Mouse (Mus musculus) heart, embryonic 12.5 days (tissue): ENCODE measurements around the gene Gm20425. TPM values are rescaled to one million over a fixed set of nuclear protein-coding genes. Genes with fewer than 3 reads are reported as not detected.

Experiments used
- ATAC-seq: fragments of 200-750 bp; cut with Nextera tagmentation; 2 replicates; pipeline ENCODE4 v1.8.0; 2017; ENCODE audit warnings: moderate TSS enrichment, moderate library complexity; ENCODE audit not compliant: insufficient number of reproducible peaks, low FRiP score
- H3K27ac ChIP-seq: fragments of 300-500 bp; sonication (generic); 2 replicates; pipeline ENCODE4 v1.5.1; 2016; ENCODE audit warnings: mild to moderate bottlenecking, moderate library complexity; ENCODE audit not compliant: poor library complexity, severe bottlenecking
- H3K27me3 ChIP-seq: fragments of 300-500 bp; sonication (generic); replicated peaks from 2 replicates; pipeline ENCODE4 v1.6.1; 2016; ENCODE audit warnings: mild to moderate bottlenecking, moderate library complexity
- H3K36me3 ChIP-seq: fragments of 300-500 bp; sonication (generic); 2 replicates; pipeline ENCODE4 v1.6.1; 2016; ENCODE audit warnings: mild to moderate bottlenecking, moderate library complexity
- H3K4me1 ChIP-seq: fragments of 300-500 bp; sonication (generic); replicated peaks from 2 replicates; pipeline ENCODE4 v1.6.1; 2016; ENCODE audit warnings: mild to moderate bottlenecking
- H3K4me2 ChIP-seq: fragments of 300-500 bp; sonication (generic); 2 replicates; pipeline ENCODE4 v1.6.1; 2016; ENCODE audit warnings: mild to moderate bottlenecking, moderate library complexity
- H3K4me3 ChIP-seq: fragments of 300-500 bp; sonication (generic); 2 replicates; pipeline ENCODE4 v1.5.1; 2016; ENCODE audit warnings: mild to moderate bottlenecking
- H3K9ac ChIP-seq: fragments of 300-500 bp; sonication (generic); 2 replicates; pipeline ENCODE4 v1.6.1; 2016; ENCODE audit warnings: mild to moderate bottlenecking, moderate library complexity
- H3K9me3 ChIP-seq: fragments of 300-500 bp; sonication (generic); replicated peaks from 2 replicates; pipeline ENCODE4 v1.6.1; 2016; ENCODE audit warnings: mild to moderate bottlenecking, moderate library complexity
- WGBS: fragments of 180-500 bp; shearing (Covaris S2); methylation state at CpG from one replicate; pipeline ENCODE4 v1.1.7; 2016; 5-methylcytosine and 5-hydroxymethylcytosine counted together
- polyA plus RNA-seq: library from polyadenylated mRNA; unstranded; fragments of >200 nt; fragmentation: Nextera tagmentation; extraction: Ambion mirVana; gene quantifications from 2 replicates; pipeline ENCODE4 v1.2.1, GENCODE M21; 2016

Gene Gm20425
- polyA plus RNA-seq, 1 experiment from 2014 or later = 7.0 TPM

GRCm38 (mm10) chr9:103214281-103214680, 15.8 kb downstream of the Gm20425 start:
- Histone ChIP-seq H3K4me2 (no peak overlapping the region), H3K4me3 (no peak overlapping the region), H3K9ac (no peak overlapping the region), H3K27ac (no peak overlapping the region), H3K9me3 (no peaks in the 10 kb centered on the region), H3K27me3 (0 out of 2 replicates have a peak, but pooled peaks cover under 1% of the 10 kb centered on the region), H3K4me1 (peaks cover 6% of the 10 kb centered on the region), H3K36me3 (no peaks in the 10 kb centered on the region)
- no peak for ATAC-seq
- 71% methylated on average over 6 of the region's 6 CpGs for WGBS

DNA sequence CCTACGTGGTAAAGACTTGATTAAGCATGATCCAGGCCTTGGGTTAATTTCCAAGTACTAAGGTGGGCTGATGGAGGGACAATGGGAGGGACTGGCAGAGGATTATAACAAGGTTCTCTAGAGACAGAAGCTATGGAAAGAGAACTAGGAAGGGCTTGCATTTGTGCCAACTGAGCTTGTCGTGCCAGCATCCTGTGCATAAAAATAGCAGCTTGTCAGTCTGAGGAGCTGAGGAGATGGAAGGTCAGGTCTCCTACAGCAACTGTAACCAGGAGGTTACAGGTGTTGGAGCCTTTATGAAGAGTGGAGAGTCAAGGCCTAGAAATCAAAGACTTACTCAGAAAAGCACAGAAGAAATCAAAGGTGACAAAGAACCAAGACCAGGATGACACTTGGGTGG, 16.5 kb downstream of the Gm20425 start:
- Histone ChIP-seq H3K4me1 (peaks cover 6% of the 10 kb centered on the region), H3K27ac (no peak overlapping the region), H3K4me3 (no peak overlapping the region), H3K9ac (no peak overlapping the region), H3K27me3 (0 out of 2 replicates have a peak, but pooled peaks cover 3% of the 10 kb centered on the region), H3K9me3 (no peaks in the 10 kb centered on the region), H3K36me3 (no peaks in the 10 kb centered on the region), H3K4me2 (no peak overlapping the region)
- no peak for ATAC-seq
- 43% methylated on average over 2 of the region's 2 CpGs for WGBS

DNA sequence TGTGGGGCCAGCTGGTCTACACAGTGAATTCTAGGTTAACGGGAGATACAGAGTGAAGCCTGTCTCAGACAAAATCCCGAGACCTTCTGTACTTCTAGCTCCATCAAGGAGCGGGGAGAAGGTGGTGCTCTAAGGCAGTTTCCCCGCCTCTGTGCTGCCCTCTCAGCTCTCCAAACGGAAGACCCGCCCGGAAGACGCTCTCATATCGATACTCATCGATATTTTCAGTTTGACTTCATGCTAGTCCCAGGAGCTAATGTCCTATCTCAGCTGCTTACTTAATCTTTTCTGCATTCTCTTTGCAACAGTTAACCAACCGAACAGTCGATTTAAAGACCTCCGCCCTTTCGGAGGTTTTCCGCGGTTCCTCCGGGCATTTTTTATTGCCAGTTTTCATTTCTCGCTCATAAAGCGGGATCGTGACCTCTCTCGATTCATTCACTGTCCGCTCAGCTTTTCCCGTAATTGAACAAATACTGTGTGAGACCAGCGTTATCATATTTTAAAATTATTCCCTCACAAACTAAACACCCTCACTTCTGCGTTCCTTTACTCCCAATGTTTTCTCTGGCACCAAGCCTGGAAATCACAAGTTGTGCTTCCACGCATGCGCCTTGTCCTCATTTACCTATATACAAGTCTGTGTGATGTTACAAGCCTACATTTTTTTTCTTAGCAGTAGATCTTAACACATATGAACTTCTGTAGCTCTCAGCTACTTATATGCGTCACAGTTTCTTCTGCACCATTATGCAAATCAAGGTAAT, 17.3 kb downstream of the Gm20425 start:
- WGBS = 59% methylated on average over 28 of the region's 28 CpGs
- peak overlapping the region; percentile 9; the same call in 1 of the 2 replicates for H3K27ac ChIP-seq

GRCm38 (mm10) chr9:103208802-103209423, 21.2 kb downstream of the Gm20425 start:
- 60% methylated on average over 6 of the region's 6 CpGs for WGBS
- 0 out of 2 replicates have a peak, but pooled peaks cover 3% of the 10 kb centered on the region for H3K27me3 ChIP-seq
- H3K9me3 ChIP-seq = no peaks in the 10 kb centered on the region
- no peak overlapping the region for H3K27ac ChIP-seq
- H3K4me2 ChIP-seq = no peak overlapping the region
- H3K4me1 ChIP-seq = peaks cover 5% of the 10 kb centered on the region
- no peaks in the 10 kb centered on the region for H3K36me3 ChIP-seq
- no peak overlapping the region for H3K9ac ChIP-seq
- no peak for ATAC-seq
- no peak overlapping the region for H3K4me3 ChIP-seq

More for the DNA sequence above, 17.3 kb downstream of the Gm20425 start:
- Histone ChIP-seq H3K36me3 (no peaks in the 10 kb centered on the region), H3K4me1 (peaks cover 6% of the 10 kb centered on the region), H3K4me3 (peak overlapping the region; percentile 28), H3K9ac (no peak overlapping the region), H3K9me3 (no peaks in the 10 kb centered on the region), H3K4me2 (peak overlapping the region; percentile 52), H3K27me3 (0 out of 2 replicates have a peak, but pooled peaks cover 3% of the 10 kb centered on the region)
- ATAC-seq = no peak

DNA sequence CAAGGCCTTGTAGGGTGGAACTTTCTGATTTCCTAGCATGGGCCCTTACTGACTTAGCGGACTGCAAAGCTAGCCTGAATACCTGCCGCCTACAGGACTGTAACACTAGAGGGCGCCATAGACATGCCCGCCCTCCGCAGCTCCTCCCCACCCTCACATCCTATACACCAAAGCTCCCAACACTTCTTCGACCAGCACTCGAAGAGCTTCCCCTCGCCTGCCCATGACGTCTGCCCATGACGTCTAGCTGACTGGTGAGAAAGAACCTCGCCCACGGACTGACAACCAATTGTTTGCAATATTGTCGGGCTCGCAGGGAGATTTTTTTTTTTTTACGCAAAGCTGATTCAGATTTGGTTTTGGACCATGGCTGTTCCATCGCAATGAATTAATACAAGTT, 22.3 kb downstream of the Gm20425 start:
- 10% methylated on average over 16 of the region's 16 CpGs for WGBS
- H3K4me3 ChIP-seq = 0 out of 2 replicates have a peak overlapping the region, but pooled peaks have one; percentile 12
- no peaks in the 10 kb centered on the region for H3K36me3 ChIP-seq
- H3K27me3 ChIP-seq = 0 out of 2 replicates have a peak, but pooled peaks cover 3% of the 10 kb centered on the region
- H3K27ac ChIP-seq = no peak overlapping the region
- ATAC-seq = peak; percentile 85
- no peak overlapping the region; the same call in 1 of the 2 replicates for H3K9ac ChIP-seq
- no peaks in the 10 kb centered on the region for H3K4me1 ChIP-seq
- H3K9me3 ChIP-seq = no peaks in the 10 kb centered on the region
- H3K4me2 ChIP-seq = peak overlapping the region; percentile 58

DNA sequence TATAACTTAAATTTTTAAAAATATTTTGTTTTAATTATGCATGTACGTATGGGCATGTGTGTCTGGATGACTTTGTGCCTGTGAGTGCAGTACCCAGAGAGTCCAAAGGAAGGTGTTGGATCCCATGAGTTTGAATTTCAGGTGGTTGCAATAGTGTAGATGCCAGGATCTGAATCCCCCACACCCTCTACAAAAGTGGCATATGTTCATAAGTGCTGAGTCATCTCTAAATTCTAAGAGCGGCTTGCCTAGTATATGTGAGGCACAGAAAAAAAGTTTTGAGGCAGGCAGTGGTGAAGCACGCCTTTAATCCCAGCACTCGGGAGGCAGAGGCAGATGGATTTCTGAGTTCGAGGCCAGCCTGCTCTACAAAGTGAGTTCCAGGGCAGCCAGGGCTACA, 24.3 kb downstream of the Gm20425 start:
- no peak overlapping the region for H3K27ac ChIP-seq
- H3K4me1 ChIP-seq = 0 out of 2 replicates have a peak, but pooled peaks cover 4% of the 10 kb centered on the region
- no peak overlapping the region for H3K9ac ChIP-seq
- WGBS = 83% methylated on average over 5 of the region's 5 CpGs
- H3K9me3 ChIP-seq = no peaks in the 10 kb centered on the region
- no peaks in the 10 kb centered on the region for H3K36me3 ChIP-seq
- no peak for ATAC-seq
- no peak overlapping the region for H3K4me3 ChIP-seq
- no peak overlapping the region for H3K4me2 ChIP-seq
- 0 out of 2 replicates have a peak, but pooled peaks cover 3% of the 10 kb centered on the region for H3K27me3 ChIP-seq

- peak within 1 kb of the TSS; percentile 78 for H3K4me2 ChIP-seq
- H3K27me3 ChIP-seq = no peaks in the 10 kb centered on the region
- peak; percentile 98 for ATAC-seq
- no peaks in the 10 kb centered on the region for H3K9me3 ChIP-seq
- H3K27ac ChIP-seq = peak within 1 kb of the TSS; percentile 79
- peaks cover 27% of the 10 kb centered on the region for H3K36me3 ChIP-seq
- peak within 1 kb of the TSS; percentile 70 for H3K4me3 ChIP-seq
- H3K9ac ChIP-seq = peak within 1 kb of the TSS; percentile 81
- 0 out of 2 replicates have a peak, but pooled peaks cover 4% of the 10 kb centered on the region for H3K4me1 ChIP-seq
- WGBS = under 1% methylated on average over 45 of the region's 45 CpGs
These were observed 28.4 kb downstream of the Gm20425 start, which contains the start of gene Srprb for GRCm38 (mm10) chr9:103201561-103202260. Gene Srprb (minus strand): TSS chr9:103202137.

- peaks cover 56% of the 10 kb centered on the region for H3K36me3 ChIP-seq
- no peak overlapping the region for H3K4me2 ChIP-seq
- no peak for ATAC-seq
These were observed 41.7 kb downstream of the Gm20425 start for GRCm38 (mm10) chr9:103188416-103188815.

DNA sequence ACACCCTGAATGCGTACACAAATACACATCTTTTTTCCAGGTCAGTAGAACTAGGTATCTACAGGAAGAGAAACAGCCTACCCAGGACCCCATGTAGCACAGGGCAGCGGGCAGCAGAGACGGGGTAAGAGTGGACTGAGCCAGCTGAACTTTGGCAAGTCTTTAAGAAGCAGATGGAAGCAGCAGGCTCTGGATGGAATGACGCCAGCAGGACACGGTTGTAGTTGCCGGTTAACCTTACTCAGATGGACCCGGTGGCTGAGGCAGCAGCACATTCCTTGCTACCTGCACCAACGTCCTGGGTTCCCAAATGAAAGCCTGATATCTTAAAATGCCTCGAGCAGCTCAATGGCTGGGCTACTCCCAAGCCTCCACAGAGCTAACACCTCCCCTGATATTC, 43.4 kb downstream of the Gm20425 start:
- peaks cover 41% of the 10 kb centered on the region for H3K36me3 ChIP-seq
- no peaks in the 10 kb centered on the region for H3K27me3 ChIP-seq
- ATAC-seq = no peak
- H3K9ac ChIP-seq = no peak overlapping the region
- H3K4me2 ChIP-seq = no peak overlapping the region
- no peak overlapping the region for H3K4me3 ChIP-seq
- H3K27ac ChIP-seq = no peak overlapping the region
- H3K4me1 ChIP-seq = 0 out of 2 replicates have a peak, but pooled peaks cover 7% of the 10 kb centered on the region
- 67% methylated on average over 9 of the region's 9 CpGs for WGBS
- H3K9me3 ChIP-seq = no peaks in the 10 kb centered on the region

More at GRCm38 (mm10) chr9:103188416-103188815, 41.7 kb downstream of the Gm20425 start:
- no peak overlapping the region for H3K4me3 ChIP-seq
- H3K4me1 ChIP-seq = 0 out of 2 replicates have a peak, but pooled peaks cover 7% of the 10 kb centered on the region
- no peaks in the 10 kb centered on the region for H3K9me3 ChIP-seq
- WGBS = 88% methylated on average over 4 of the region's 4 CpGs
- no peaks in the 10 kb centered on the region for H3K27me3 ChIP-seq
- H3K27ac ChIP-seq = no peak overlapping the region
- H3K9ac ChIP-seq = no peak overlapping the region

DNA sequence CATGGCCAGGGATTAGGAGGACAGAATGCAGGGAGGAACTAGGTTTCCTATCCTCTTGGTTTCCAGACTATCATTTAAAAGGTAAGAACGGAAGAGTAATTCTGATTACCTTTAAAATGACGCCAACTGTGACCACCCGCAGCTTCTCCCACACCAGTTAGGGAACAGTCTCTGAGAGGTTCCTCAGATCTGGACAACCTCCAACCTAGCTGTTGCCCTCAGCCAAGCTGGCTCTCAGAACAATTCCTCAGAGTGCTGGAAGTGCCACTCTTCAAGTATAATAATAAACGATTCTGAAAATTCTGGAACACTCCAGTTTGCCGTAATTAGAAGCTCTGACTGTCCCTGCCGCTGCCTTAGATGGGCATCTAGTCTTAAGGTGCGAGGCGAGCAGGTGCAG, 44.2 kb downstream of the Gm20425 start:
- H3K4me2 ChIP-seq = no peak overlapping the region
- H3K9me3 ChIP-seq = no peaks in the 10 kb centered on the region
- WGBS = 84% methylated on average over 8 of the region's 8 CpGs
- H3K4me1 ChIP-seq = 0 out of 2 replicates have a peak, but pooled peaks cover 7% of the 10 kb centered on the region
- no peak overlapping the region for H3K27ac ChIP-seq
- no peak for ATAC-seq
- no peaks in the 10 kb centered on the region for H3K27me3 ChIP-seq
- H3K4me3 ChIP-seq = no peak overlapping the region
- no peak overlapping the region for H3K9ac ChIP-seq
- H3K36me3 ChIP-seq = peaks cover 35% of the 10 kb centered on the region
